Mouse (Mus musculus) ES-E14 (cell line): Measurements from ENCODE around the gene Gm5089. TPM values are rescaled to one million over a fixed set of nuclear protein-coding genes. Genes with fewer than 3 reads are reported as not detected.

Experiments used
- DNase-seq: peaks from one replicate; pipeline ENCODE4 v3.0.0-alpha.2; 2013; ENCODE audit warnings: low read depth, low spot score
- H3K27ac ChIP-seq: 2 replicates; pipeline ENCODE4 v1.5.1; 2012; ENCODE audit warnings: low read depth, mild to moderate bottlenecking, low read length, moderate library complexity, mixed read lengths; ENCODE audit not compliant: poor library complexity, insufficient read depth, severe bottlenecking
- H3K36me3 ChIP-seq: 2 replicates; pipeline ENCODE4 v1.6.1; 2012; ENCODE audit warnings: mild to moderate bottlenecking, low read length, moderate library complexity, mixed read lengths; ENCODE audit not compliant: control insufficient read depth, poor library complexity, insufficient read depth, severe bottlenecking
- H3K4me1 ChIP-seq, 2 experiments: fragments of 150-350 bp in 1 of 2; sonication (generic) in 1 of 2; 2 replicates each; pipeline ENCODE4 v1.6.1; 2012; ENCODE audit warnings: low read length in 2 of 2, mild to moderate bottlenecking in 1 of 2, mixed read lengths in 1 of 2; ENCODE audit not compliant: control insufficient read depth in 2 of 2, insufficient read depth in 2 of 2, poor library complexity in 1 of 2
- H3K4me3 ChIP-seq, 2 experiments: fragments of 150-350 bp in 1 of 2; sonication (generic) in 1 of 2; 2 replicates each; pipeline ENCODE4 v1.5.1; 2012; ENCODE audit warnings: low read length in 2 of 2, low read depth in 1 of 2, mild to moderate bottlenecking in 1 of 2, mixed read lengths in 1 of 2; ENCODE audit not compliant: insufficient read depth in 1 of 2, poor library complexity in 1 of 2, severe bottlenecking in 1 of 2
- H3K9ac ChIP-seq: 2 replicates; pipeline ENCODE4 v1.6.1; 2012; ENCODE audit warnings: low read depth, mild to moderate bottlenecking, low read length, mixed read lengths; ENCODE audit not compliant: poor library complexity, insufficient read depth, severe bottlenecking
- H3K9me3 ChIP-seq: fragments of 150-350 bp; sonication (generic); 2 replicates; pipeline ENCODE4 v1.6.1; 2012; ENCODE audit warnings: low read depth, mild to moderate bottlenecking, low read length; ENCODE audit not compliant: control insufficient read depth, insufficient read depth
- CHD2 ChIP-seq: IDR thresholded peaks from 2 replicates; pipeline ENCODE4 v1.6.1; 2014; ENCODE audit warnings: mild to moderate bottlenecking, low read depth, low read length, inconsistent platforms
- HCFC1 ChIP-seq: IDR thresholded peaks from 2 replicates; pipeline ENCODE4 v1.6.1; 2012; ENCODE audit warnings: low read length, inconsistent platforms, borderline replicate concordance; ENCODE audit not compliant: insufficient read depth
- MAFK ChIP-seq: IDR thresholded peaks from 2 replicates; pipeline ENCODE4 v1.6.1; 2014; ENCODE audit warnings: mild to moderate bottlenecking, low read depth, low read length, inconsistent platforms; ENCODE audit not compliant: insufficient read depth
- ZC3H11A ChIP-seq: IDR thresholded peaks from 2 replicates; pipeline ENCODE4 v1.6.1; 2012; ENCODE audit warnings: low read depth, mild to moderate bottlenecking, inconsistent platforms, low read length, borderline replicate concordance
- ZNF384 ChIP-seq: IDR thresholded peaks from 2 replicates; pipeline ENCODE4 v1.6.1; 2012; ENCODE audit warnings: low read depth, low read length, inconsistent platforms
- in situ Hi-C, 2 experiments: fragments of 600-800 bp; cut with MboI; formaldehyde crosslinking; loops; one replicate each; pipeline ENCODE4 v1.15.1; 2025; ENCODE audit warnings: low sequenced_read_pairs in 2 of 2, inconsistent platforms in 1 of 2; ENCODE audit not compliant: unreplicated experiment in 2 of 2
- total RNA-seq: library from RNA; depleted of rRNA; stranded (reverse); fragments of 300-350 nt; gene quantifications from 2 replicates; pipeline ENCODE4 v1.2.3, GENCODE M21; 2012

Gene Gm5089
- total RNA-seq, 1 experiment = 0.31 TPM

DNA sequence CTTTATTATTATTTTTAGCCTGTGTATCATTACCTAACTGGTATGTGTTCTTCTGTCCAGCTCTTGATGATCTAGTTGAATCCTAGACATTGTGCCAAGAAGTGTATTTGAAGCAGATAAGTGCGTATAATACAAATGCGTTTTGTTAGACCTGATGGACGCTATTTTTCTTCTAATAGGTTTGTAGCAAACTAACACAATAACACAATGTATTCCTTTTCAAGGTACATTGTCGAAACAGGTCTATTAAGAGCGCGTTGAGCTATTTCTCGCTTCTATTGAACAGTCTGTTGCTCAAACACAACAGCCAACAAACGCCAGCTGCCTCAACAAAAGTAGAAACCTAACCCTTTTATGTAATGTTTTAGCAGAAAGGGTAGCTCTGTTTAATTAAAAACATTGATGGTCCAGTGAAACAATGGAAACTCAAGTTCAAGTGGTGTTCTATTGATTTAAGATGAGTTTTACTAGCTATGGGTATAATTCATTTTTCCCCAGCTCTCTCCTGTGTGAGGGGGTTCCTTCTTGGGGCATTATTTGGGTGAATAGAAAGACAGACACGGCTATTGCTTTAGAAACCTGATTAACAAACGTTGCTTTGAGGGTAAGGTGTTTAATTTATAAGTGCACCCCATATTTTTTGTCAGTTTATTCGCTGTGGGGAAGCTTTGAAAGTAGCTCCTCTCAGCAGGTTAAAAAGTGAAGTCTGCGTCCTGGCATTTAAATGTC lies 38.9 kb upstream of the Gm5089 start:
- in situ Hi-C loops = no loop called here
- no peaks in the 10 kb centered on the region; a peak in 1 of 4 replicates for H3K4me1 ChIP-seq
- H3K9me3 ChIP-seq = no peaks in the 10 kb centered on the region
- H3K27ac ChIP-seq = no peak overlapping the region
- TF ChIP-seq ZC3H11A (no peak), ZNF384 (no peak), MAFK (no peak), HCFC1 (no peak), CHD2 (no peak)
- no peak overlapping the region for H3K9ac ChIP-seq
- no peaks in the 10 kb centered on the region for H3K36me3 ChIP-seq
- peak overlapping the region in 1 of 2 experiments; percentile 61; a peak in 2 of 4 replicates for H3K4me3 ChIP-seq
- DNase-seq = no peak

DNA sequence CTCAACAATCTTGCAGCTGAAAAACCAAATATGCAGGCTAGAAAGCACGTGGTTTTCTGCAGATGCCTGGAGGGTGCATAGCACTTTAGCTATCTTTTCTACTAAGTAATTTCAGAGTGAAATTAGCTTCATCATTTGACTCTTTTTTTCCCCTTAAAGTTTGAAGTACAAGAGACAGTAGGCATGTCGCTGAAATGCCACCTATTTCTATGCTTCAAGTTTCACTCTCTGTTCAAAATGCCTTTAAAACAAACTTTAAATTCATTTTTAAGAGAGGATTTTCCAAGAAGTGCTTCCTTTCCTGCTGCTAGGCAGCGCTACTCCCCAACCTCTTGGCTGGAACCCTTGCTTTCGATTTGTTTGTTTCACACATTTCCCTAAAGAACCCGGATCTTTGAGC lies 38.1 kb upstream of the Gm5089 start:
- Histone ChIP-seq H3K36me3 (no peaks in the 10 kb centered on the region), H3K9me3 (no peaks in the 10 kb centered on the region), H3K4me3 (no peak overlapping the region), H3K4me1 (peaks cover 0 to 2% of the 10 kb centered on the region in 2 experiments; a peak in 2 of 4 replicates), H3K9ac (no peak overlapping the region), H3K27ac (no peak overlapping the region)
- DNase-seq = no peak
- TF ChIP-seq MAFK = no peak
- TF ChIP-seq ZC3H11A = no peak
- TF ChIP-seq ZNF384 = no peak
- TF ChIP-seq CHD2 = no peak
- TF ChIP-seq HCFC1 = no peak
- in situ Hi-C loops = no loop called here

DNA sequence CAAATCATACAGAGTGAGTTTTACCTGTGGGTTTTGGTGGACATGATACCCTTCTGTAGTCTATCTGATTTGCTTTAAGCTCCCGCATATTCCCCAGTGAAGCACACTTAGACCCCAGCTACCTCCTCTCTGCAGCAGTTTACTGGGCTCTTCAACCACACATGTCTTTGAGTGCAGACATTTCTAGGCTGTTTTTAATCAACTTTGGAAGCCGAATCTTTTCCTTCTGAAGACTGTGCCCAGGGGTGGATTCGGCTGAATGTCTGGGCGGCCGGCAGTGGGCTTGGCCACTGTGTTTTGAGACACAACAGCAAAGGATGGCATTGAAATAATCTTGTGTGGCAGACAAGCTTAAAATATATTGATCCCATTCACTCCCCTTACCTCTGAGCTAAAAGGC lies 36.5 kb upstream of the Gm5089 start:
- no peak overlapping the region for H3K4me3 ChIP-seq
- H3K9ac ChIP-seq = no peak overlapping the region
- H3K4me1 ChIP-seq = peaks cover 0 to 5% of the 10 kb centered on the region in 2 experiments; a peak in 2 of 4 replicates
- no peak for DNase-seq
- in situ Hi-C loops = no loop called here
- H3K36me3 ChIP-seq = no peaks in the 10 kb centered on the region
- H3K27ac ChIP-seq = no peak overlapping the region
- no peak for TF ChIP-seq CHD2
- H3K9me3 ChIP-seq = no peaks in the 10 kb centered on the region

DNA sequence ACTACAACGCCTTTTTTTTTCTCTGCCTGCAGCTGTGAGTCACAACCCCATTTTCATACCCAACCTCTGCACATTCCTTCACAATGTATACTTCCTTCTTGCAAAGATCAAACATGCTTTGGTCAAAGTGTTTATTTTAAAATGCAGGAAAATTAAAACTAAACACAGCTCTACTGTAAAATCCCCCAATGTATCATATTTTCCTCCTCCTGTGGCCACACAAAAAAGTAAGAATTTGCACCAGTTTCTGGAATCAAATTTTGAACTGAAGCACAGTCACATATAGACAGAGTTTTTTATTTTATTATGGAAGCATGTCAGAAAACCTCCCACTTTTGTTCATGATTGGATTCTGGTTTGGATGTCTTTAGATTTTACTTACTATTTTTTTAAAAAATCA lies 35.7 kb upstream of the Gm5089 start:
- in situ Hi-C loops = no loop called here
- DNase-seq = no peak
- TF ChIP-seq CHD2 = no peak
- TF ChIP-seq HCFC1 = no peak
- no peak for TF ChIP-seq ZNF384
- no peak for TF ChIP-seq MAFK
- TF ChIP-seq ZC3H11A = no peak

DNA sequence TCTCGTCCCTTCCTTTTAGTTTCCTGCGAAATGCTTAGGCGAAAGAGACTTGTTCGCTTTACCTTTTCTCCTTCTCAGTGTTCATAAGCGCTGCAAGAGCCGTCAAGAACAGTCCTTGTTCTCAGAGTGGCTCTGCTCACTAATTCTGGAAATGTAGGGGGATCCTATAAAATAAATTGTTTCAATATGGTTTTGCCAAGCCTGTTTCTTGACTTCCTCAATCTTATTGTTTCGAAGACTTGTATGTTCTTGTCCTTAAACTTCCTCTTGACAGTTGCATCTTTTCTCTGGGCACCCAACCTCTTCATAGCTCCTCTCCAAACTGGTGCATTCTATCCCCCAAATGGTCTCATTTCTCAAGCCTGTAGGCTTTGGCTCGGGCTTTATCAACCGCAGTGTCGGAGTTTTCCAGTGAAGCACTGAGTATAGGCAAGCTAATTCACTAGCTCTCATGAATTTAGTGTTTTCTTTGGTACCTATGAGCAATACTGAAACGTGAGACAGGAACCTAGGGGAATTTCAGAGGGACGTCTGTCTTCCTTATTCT lies 34.8 kb upstream of the Gm5089 start:
- Histone ChIP-seq H3K4me3 (no peak overlapping the region), H3K36me3 (no peaks in the 10 kb centered on the region), H3K4me1 (peaks cover 0 to 8% of the 10 kb centered on the region in 2 experiments; a peak in 1 of 4 replicates), H3K9ac (no peak overlapping the region), H3K9me3 (no peaks in the 10 kb centered on the region), H3K27ac (no peak overlapping the region)
- in situ Hi-C loops = no loop called here
- DNase-seq = no peak
- TF ChIP-seq ZNF384 (no peak), MAFK (no peak), HCFC1 (no peak), ZC3H11A (no peak), CHD2 (no peak)

More for the DNA sequence above, 35.7 kb upstream of the Gm5089 start:
- no peak overlapping the region for H3K27ac ChIP-seq
- no peak overlapping the region for H3K4me3 ChIP-seq
- no peaks in the 10 kb centered on the region for H3K36me3 ChIP-seq
- peaks cover 0 to 5% of the 10 kb centered on the region in 2 experiments; a peak in 2 of 4 replicates for H3K4me1 ChIP-seq
- H3K9ac ChIP-seq = no peak overlapping the region
- no peaks in the 10 kb centered on the region for H3K9me3 ChIP-seq
